Mouse (Mus musculus): ENCODE measurements around the gene Olfr635. TPM values are rescaled to one million over a fixed set of nuclear protein-coding genes. Genes with fewer than 3 reads are reported as not detected.

Olfr635 gene
- polyA plus RNA-seq, 1 experiment from 2014 or later: not detected

- TF ChIP-seq CTCF (IDR thresholded peaks at IDR 0.05; ENCODE audit: low read depth): no peak
- DNase-seq (ENCODE audit: low spot score) (no peak), ATAC-seq (replicated peaks; ENCODE audit: low FRiP score, low read depth) (no peak)
- no peaks in the 10 kb centered on the region for H3K36me3 ChIP-seq (ENCODE audit: insufficient read depth, low read length)
- H3K27ac ChIP-seq: no peak within 1 kb of the TSS
- no peaks in the 10 kb centered on the region for H3K27me3 ChIP-seq (ENCODE audit: insufficient read depth, low read length)
- H3K9me3 ChIP-seq (replicated peaks; ENCODE audit: low read length): no peaks in the 10 kb centered on the region
- H3K4me1 ChIP-seq (replicated peaks; ENCODE audit: insufficient read depth, low read length): no peaks in the 10 kb centered on the region
- WGBS: 71% methylated on average over 1 of the region's 1 CpGs
- H3K4me3 ChIP-seq (replicated peaks; ENCODE audit: low read depth, low read length): no peak within 1 kb of the TSS
- no peak within 1 kb of the TSS for H3K4me2 ChIP-seq (ENCODE audit: low read length)
- H3K9ac ChIP-seq (ENCODE audit: low read depth, low read length): no peak within 1 kb of the TSS
Measured at GRCm38 (mm10) chr7:104035145-104035544, 64.2 kb downstream of the Olfr635 start, which contains the start of gene Olfr641. TSS of gene Olfr641 (plus strand) at chr7:104035445.

Other genes starting within 250 kb of the Olfr635 start
- gene Olfr628, start 240.8 kb upstream of the Olfr635 start, polyA plus RNA-seq (2015; fragmentation: Nextera tagmentation; extraction: Ambion mirVana): not detected in 2 replicates
- gene Olfr629, start 226.2 kb upstream of the Olfr635 start, polyA plus RNA-seq (2015; fragmentation: Nextera tagmentation; extraction: Ambion mirVana): not detected in 2 replicates
- gene Olfr630, start 213.8 kb upstream of the Olfr635 start, polyA plus RNA-seq (2015; fragmentation: Nextera tagmentation; extraction: Ambion mirVana): not detected in 2 replicates
- not detected in 2 replicates for gene Olfr69, start 199.6 kb upstream of the Olfr635 start, polyA plus RNA-seq (2015; fragmentation: Nextera tagmentation; extraction: Ambion mirVana)
- gene Olfr68, start 191.5 kb upstream of the Olfr635 start, polyA plus RNA-seq (2015; fragmentation: Nextera tagmentation; extraction: Ambion mirVana): not detected in 2 replicates
- not detected in 2 replicates for gene Olfr67, start 179.3 kb upstream of the Olfr635 start, polyA plus RNA-seq (2015; fragmentation: Nextera tagmentation; extraction: Ambion mirVana)
- gene Hbb-bt, start 157.2 kb upstream of the Olfr635 start, polyA plus RNA-seq (2015; fragmentation: Nextera tagmentation; extraction: Ambion mirVana): 402 and 408 TPM in 2 replicates
- gene Hbb-bs, start 143.1 kb upstream of the Olfr635 start, polyA plus RNA-seq (2015; fragmentation: Nextera tagmentation; extraction: Ambion mirVana): 1,726 and 1,799 TPM in 2 replicates
- not detected in 2 replicates for gene Hbb-bh2, start 130.6 kb upstream of the Olfr635 start, polyA plus RNA-seq (2015; fragmentation: Nextera tagmentation; extraction: Ambion mirVana)
- not detected in 2 replicates for gene Hbb-bh1, start 128.0 kb upstream of the Olfr635 start, polyA plus RNA-seq (2015; fragmentation: Nextera tagmentation; extraction: Ambion mirVana)
- 0.38 and 0.54 TPM in 2 replicates for gene Hbb-y, start 117.9 kb upstream of the Olfr635 start, polyA plus RNA-seq (2015; fragmentation: Nextera tagmentation; extraction: Ambion mirVana)
- gene Olfr66, start 84.9 kb upstream of the Olfr635 start, polyA plus RNA-seq (2015; fragmentation: Nextera tagmentation; extraction: Ambion mirVana): not detected in 2 replicates
- not detected in 2 replicates for gene Olfr64, start 76.7 kb upstream of the Olfr635 start, polyA plus RNA-seq (2015; fragmentation: Nextera tagmentation; extraction: Ambion mirVana)
- gene Olfr65, start 67.7 kb upstream of the Olfr635 start, polyA plus RNA-seq (2015; fragmentation: Nextera tagmentation; extraction: Ambion mirVana): not detected in 2 replicates
- gene Olfr631, start 42.3 kb upstream of the Olfr635 start, polyA plus RNA-seq (2015; fragmentation: Nextera tagmentation; extraction: Ambion mirVana): not detected in 2 replicates
- not detected in 2 replicates for gene Olfr632, start 36.8 kb upstream of the Olfr635 start, polyA plus RNA-seq (2015; fragmentation: Nextera tagmentation; extraction: Ambion mirVana)
- not detected in 2 replicates for gene Olfr633, start 26.7 kb upstream of the Olfr635 start, polyA plus RNA-seq (2015; fragmentation: Nextera tagmentation; extraction: Ambion mirVana)
- gene Olfr638, start 27.6 kb downstream of the Olfr635 start, polyA plus RNA-seq (2015; fragmentation: Nextera tagmentation; extraction: Ambion mirVana): not detected in 2 replicates
- 0.01 TPM in 1 of 2 replicates, not detected in the other for gene Olfr639, start 46.2 kb downstream of the Olfr635 start, polyA plus RNA-seq (2015; fragmentation: Nextera tagmentation; extraction: Ambion mirVana)
- not detected in 2 replicates for gene Olfr640, start 54.4 kb downstream of the Olfr635 start, polyA plus RNA-seq (2015; fragmentation: Nextera tagmentation; extraction: Ambion mirVana)
- gene Olfr641, start 64.3 kb downstream of the Olfr635 start, polyA plus RNA-seq (2015; fragmentation: Nextera tagmentation; extraction: Ambion mirVana): not detected in 2 replicates
- gene Olfr642, start 81.5 kb downstream of the Olfr635 start, polyA plus RNA-seq (2015; fragmentation: Nextera tagmentation; extraction: Ambion mirVana): not detected in 2 replicates
- gene 4930516K23Rik, start 90.3 kb downstream of the Olfr635 start, polyA plus RNA-seq (2015; fragmentation: Nextera tagmentation; extraction: Ambion mirVana): not detected in 2 replicates
- not detected in 2 replicates for gene Olfr644, start 100.7 kb downstream of the Olfr635 start, polyA plus RNA-seq (2015; fragmentation: Nextera tagmentation; extraction: Ambion mirVana)
- not detected in 2 replicates for gene Olfr645, start 114.3 kb downstream of the Olfr635 start, polyA plus RNA-seq (2015; fragmentation: Nextera tagmentation; extraction: Ambion mirVana)
- not detected in 2 replicates for gene Olfr646, start 133.7 kb downstream of the Olfr635 start, polyA plus RNA-seq (2015; fragmentation: Nextera tagmentation; extraction: Ambion mirVana)
- gene Ubqln5, start 158.7 kb downstream of the Olfr635 start, polyA plus RNA-seq (2015; fragmentation: Nextera tagmentation; extraction: Ambion mirVana): not detected in 2 replicates
- not detected in 2 replicates for gene Olfr643, start 166.3 kb downstream of the Olfr635 start, polyA plus RNA-seq (2015; fragmentation: Nextera tagmentation; extraction: Ambion mirVana)
- gene Ubqln3, start 172.1 kb downstream of the Olfr635 start, polyA plus RNA-seq (2015; fragmentation: Nextera tagmentation; extraction: Ambion mirVana): not detected in 2 replicates
- gene Ubqlnl, start 179.4 kb downstream of the Olfr635 start, polyA plus RNA-seq (2015; fragmentation: Nextera tagmentation; extraction: Ambion mirVana): not detected in 2 replicates
- not detected in 2 replicates for gene Olfm5, start 193.7 kb downstream of the Olfr635 start, polyA plus RNA-seq (2015; fragmentation: Nextera tagmentation; extraction: Ambion mirVana)
- 0.05 and 0.06 TPM in 2 replicates for gene Olfr648, start 212.2 kb downstream of the Olfr635 start, polyA plus RNA-seq (2015; fragmentation: Nextera tagmentation; extraction: Ambion mirVana)
- not detected in 2 replicates for gene Olfr649, start 224.8 kb downstream of the Olfr635 start, polyA plus RNA-seq (2015; fragmentation: Nextera tagmentation; extraction: Ambion mirVana)
- gene Trim6, start 247.6 kb downstream of the Olfr635 start, polyA plus RNA-seq (2015; fragmentation: Nextera tagmentation; extraction: Ambion mirVana): 0.64 and 0.79 TPM in 2 replicates